Mouse (Mus musculus) spleen, adult 2 months (tissue): ENCODE results near the gene Rhox4f. TPM values are rescaled to one million over a fixed set of nuclear protein-coding genes. Genes with fewer than 3 reads are reported as not detected.
"Not testable (repeated sequence)": the region's sequence is repeated elsewhere in the genome, so short reads cannot be mapped to it uniquely, and the experiment has no call there.

ENCODE experiments used
- DNase-seq, 2 experiments: peaks; one replicate each; pipeline versions ENCODE4 v3.0.0 to v3.0.0-alpha.2; 2012 to 2021; ENCODE audit warnings: low spot score in 2 of 2, low read depth in 1 of 2
- H3K27ac ChIP-seq: fragments of 200-500 bp; 2 replicates; pipeline ENCODE4 v1.5.1; 2012; ENCODE audit warnings: low read length, inconsistent platforms; ENCODE audit not compliant: insufficient read depth
- H3K27me3 ChIP-seq: fragments of 200-500 bp; 2 replicates; pipeline ENCODE4 v1.6.1; 2012; ENCODE audit warnings: mild to moderate bottlenecking, moderate library complexity, low read length, inconsistent platforms; ENCODE audit not compliant: control insufficient read depth, insufficient read depth
- H3K36me3 ChIP-seq: fragments of 200-500 bp; 2 replicates; pipeline ENCODE4 v1.6.1; 2012; ENCODE audit warnings: mild to moderate bottlenecking, low read length, inconsistent platforms; ENCODE audit not compliant: control insufficient read depth, insufficient read depth
- H3K4me1 ChIP-seq: fragments of 200-500 bp; 2 replicates; pipeline ENCODE4 v1.6.1; 2011; ENCODE audit warnings: inconsistent platforms; ENCODE audit not compliant: control insufficient read depth, insufficient read depth, insufficient read length
- H3K4me3 ChIP-seq: fragments of 200-500 bp; 2 replicates; pipeline ENCODE4 v1.5.1; 2011; ENCODE audit warnings: mild to moderate bottlenecking, inconsistent platforms; ENCODE audit not compliant: insufficient read depth, insufficient read length; ENCODE audit errors: extremely low read depth
- WGBS: fragments of 180-500 bp; shearing (Covaris S2); methylation state at CpG from one replicate; pipeline ENCODE4 v1.1.7; 2018; 5-methylcytosine and 5-hydroxymethylcytosine counted together
- polyA plus RNA-seq: library from polyadenylated mRNA; depleted of rRNA; stranded (reverse); fragments of >200 nt; gene quantifications from 2 replicates; pipeline ENCODE4 v1.2.3, GENCODE M21; 2012; rRNA removed

Rhox4f gene
- not detected in 2 replicates for polyA plus RNA-seq

DNA sequence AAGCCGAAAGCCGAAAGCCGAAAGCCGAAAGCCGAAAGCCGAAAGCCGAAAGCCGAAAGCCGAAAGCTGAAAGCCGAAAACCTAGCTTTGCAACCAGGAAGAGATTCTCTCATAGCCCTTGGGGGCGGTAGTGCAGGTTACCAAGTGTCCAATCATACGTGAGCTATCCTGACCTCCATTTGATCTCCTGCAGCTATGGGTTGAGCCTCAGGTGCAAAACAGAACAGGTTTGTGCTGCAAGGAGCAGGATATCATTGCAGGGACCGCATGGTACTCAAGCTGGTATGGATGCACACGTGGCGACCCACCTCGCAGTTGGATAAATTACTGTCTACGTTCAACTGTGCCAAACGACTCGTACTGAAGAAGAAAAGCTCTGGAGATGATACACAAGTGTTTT lies at the start of gene Rhox4f:
TSS of gene Rhox4f (minus strand) at position 101 of the 400 bp plus-strand sequence.
- H3K4me3 ChIP-seq, H3K4me1 ChIP-seq, H3K27ac ChIP-seq, H3K27me3 ChIP-seq, H3K36me3 ChIP-seq, DNase-seq: not testable (repeated sequence)
- 94% methylated on average over 18 of the region's 19 CpGs for WGBS

DNA sequence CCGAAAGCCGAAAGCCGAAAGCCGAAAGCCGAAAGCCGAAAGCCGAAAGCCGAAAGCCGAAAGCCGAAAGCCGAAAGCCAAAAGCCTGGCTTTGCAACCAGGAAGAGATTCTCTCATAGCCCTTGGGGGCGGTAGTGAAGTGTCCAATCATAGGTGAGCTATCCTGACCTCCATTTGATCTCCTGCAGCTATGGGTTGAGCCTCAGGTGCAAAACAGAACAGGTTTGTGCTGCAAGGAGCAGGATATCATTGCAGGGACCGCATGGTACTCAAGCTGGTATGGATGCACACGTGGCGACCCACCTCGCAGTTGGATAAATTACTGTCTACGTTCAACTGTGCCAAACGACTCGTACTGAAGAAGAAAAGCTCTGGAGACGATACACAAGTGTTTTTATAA lies 43.7 kb upstream of the Rhox4f start, which contains the start of gene Rhox4g:
TSS of gene Rhox4g (minus strand) at position 101 of the 400 bp plus-strand sequence.
- H3K36me3 ChIP-seq, DNase-seq, H3K4me3 ChIP-seq, H3K27ac ChIP-seq, H3K27me3 ChIP-seq, H3K4me1 ChIP-seq: not testable (repeated sequence)
- 93% methylated on average over 19 of the region's 20 CpGs for WGBS

DNA sequence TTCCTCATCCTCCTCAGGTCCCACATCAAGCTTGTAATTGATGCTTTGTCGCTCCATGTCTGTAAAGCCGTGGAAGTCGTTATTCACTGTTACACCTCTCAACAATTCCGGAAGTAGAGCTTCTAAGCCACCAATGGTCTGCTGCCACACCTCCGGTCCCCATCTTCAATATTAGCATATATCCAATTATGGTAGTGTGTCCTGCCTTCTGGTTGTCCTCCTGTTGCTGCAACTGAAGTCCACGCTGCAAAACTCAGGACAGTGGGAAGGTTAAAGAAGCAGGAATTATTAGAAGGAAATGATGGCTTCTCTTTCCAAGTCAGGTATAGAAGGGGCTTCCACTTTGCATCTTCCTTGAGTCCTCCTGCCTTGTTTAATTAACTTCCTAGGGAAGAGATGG lies 35.9 kb upstream of the Rhox4f start, which contains the start of gene Rhox2g:
TSS of gene Rhox2g (minus strand) at position 101 of the 400 bp plus-strand sequence.
- WGBS, result 86% methylated on average over 6 of the region's 6 CpGs
- not testable (repeated sequence) for H3K4me3 ChIP-seq, H3K4me1 ChIP-seq, H3K36me3 ChIP-seq, H3K27ac ChIP-seq, DNase-seq, H3K27me3 ChIP-seq

DNA sequence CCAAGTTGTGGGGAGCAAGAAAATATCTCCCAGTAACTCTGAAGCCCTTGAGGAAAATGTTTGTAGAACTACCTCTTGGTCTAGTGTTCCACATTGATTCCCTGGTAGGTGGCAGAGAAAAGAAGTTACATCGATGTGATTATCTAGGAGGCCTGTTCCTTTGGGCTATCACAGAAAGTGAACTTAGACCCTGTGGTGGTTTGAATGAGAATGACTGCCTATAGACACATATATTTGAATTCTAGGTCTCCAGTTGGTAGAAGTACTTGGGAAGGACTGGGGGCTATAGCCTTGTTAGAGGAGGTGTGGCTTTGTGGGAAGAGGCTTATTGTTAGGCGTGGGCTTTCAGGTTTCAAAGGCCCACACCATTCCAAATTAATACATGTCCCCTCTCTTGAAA lies 21.0 kb upstream of the Rhox4f start, which contains the start of gene Rhox3g:
TSS of gene Rhox3g (minus strand) at position 101 of the 400 bp plus-strand sequence.
- not testable (repeated sequence) for H3K27me3 ChIP-seq, H3K4me3 ChIP-seq, H3K27ac ChIP-seq, H3K4me1 ChIP-seq, DNase-seq, H3K36me3 ChIP-seq
- WGBS, result 92% methylated on average over 2 of the region's 2 CpGs

DNA sequence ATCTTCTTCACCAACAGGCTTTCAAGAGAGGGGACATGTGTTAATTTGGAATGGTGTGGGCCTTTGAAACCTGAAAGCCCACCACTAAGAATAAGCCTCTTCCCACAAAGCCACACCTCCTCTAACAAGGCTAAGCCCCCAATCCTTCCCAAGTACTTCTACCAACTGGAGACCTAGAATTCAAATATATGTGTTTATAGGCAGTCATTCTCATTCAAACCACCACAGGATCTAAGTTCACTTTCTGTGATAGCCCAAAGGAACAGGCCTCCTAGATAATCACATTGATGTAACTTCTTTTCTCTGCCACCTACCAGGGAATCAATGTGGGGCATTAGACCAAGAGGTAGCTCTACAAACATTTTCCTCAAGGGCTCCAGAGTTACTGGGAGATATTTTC lies 26.8 kb downstream of the Rhox4f start, which contains the start of gene Rhox3f:
TSS of gene Rhox3f (plus strand) at position 301 of the 400 bp plus-strand sequence.
- H3K4me1 ChIP-seq, H3K36me3 ChIP-seq, DNase-seq, H3K4me3 ChIP-seq, H3K27ac ChIP-seq, H3K27me3 ChIP-seq: not testable (repeated sequence)

DNA sequence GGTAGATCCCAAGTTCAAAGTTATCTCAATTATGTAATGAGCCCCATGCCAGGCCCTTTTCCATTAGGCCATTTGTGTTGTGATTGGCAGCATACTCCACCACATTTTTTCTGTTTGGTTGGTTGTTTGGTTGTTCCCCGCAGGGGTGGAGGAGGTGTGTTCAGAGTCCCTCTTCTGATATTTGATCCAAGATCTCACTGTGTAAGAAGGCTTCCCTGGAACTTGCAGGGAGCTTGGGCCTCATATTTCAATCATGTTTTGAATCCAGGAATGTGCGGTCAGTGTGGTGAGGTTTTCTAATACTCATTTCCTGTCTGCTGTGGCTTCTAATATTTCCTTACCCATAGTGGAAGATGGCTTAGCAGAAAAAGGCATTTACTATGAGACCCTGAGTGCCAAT lies 34.9 kb downstream of the Rhox4f start:
- not testable (repeated sequence) for H3K27me3 ChIP-seq, H3K4me3 ChIP-seq, H3K4me1 ChIP-seq, H3K36me3 ChIP-seq, DNase-seq, H3K27ac ChIP-seq
- WGBS, result 58% methylated on average over 2 of the region's 2 CpGs

- not testable (repeated sequence) for H3K36me3 ChIP-seq, DNase-seq, H3K27ac ChIP-seq, H3K27me3 ChIP-seq, H3K4me1 ChIP-seq, H3K4me3 ChIP-seq
- 90% methylated on average over 8 of the region's 8 CpGs for WGBS
Observed at GRCm38 (mm10) chrX:37571105-37571504, 36.4 kb downstream of the Rhox4f start, which contains the start of gene Rhox2f. Rhox2f (plus strand) TSS chrX:37571405.

DNA sequence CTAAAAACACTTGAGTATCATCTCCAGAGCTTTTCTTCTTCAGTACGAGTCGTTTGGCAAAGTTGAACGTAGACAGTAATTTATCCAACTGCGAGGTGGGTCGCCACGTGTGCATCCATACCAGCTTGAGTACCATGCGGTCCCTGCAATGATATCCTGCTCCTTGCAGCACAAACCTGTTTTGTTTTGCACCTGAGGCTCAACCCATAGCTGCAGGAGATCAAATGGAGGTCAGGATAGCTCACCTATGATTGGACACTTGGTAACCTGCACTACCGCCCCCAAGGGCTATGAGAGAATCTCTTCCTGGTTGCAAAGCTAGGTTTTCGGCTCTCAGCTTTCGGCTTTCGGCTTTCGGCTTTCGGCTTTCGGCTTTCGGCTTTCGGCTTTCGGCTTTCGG lies 50.4 kb downstream of the Rhox4f start, which contains the start of gene Rhox4e:
TSS of gene Rhox4e (plus strand) at position 301 of the 400 bp plus-strand sequence.
- WGBS, result 91% methylated on average over 10 of the region's 18 CpGs
- DNase-seq, H3K27me3 ChIP-seq, H3K36me3 ChIP-seq, H3K4me3 ChIP-seq, H3K4me1 ChIP-seq, H3K27ac ChIP-seq: not testable (repeated sequence)

Other genes with a start within 250 kb of the Rhox4f start
- gene Rhox3a2, start 227.7 kb downstream of the Rhox4f start, polyA plus RNA-seq, result not detected in 2 replicates
- not detected in 2 replicates for gene Rhox4a2, start 216.9 kb downstream of the Rhox4f start, polyA plus RNA-seq
- not detected in 2 replicates for gene Rhox2b, start 195.6 kb downstream of the Rhox4f start, polyA plus RNA-seq
- not detected in 2 replicates for gene Rhox4b, start 175.2 kb downstream of the Rhox4f start, polyA plus RNA-seq
- gene Rhox2c, start 154.0 kb downstream of the Rhox4f start, polyA plus RNA-seq, result not detected in 2 replicates
- not detected in 2 replicates for gene Rhox3c, start 149.1 kb downstream of the Rhox4f start, polyA plus RNA-seq
- gene Rhox4c, start 127.4 kb downstream of the Rhox4f start, polyA plus RNA-seq, result not detected in 2 replicates
- not detected in 2 replicates for gene Rhox2d, start 114.3 kb downstream of the Rhox4f start, polyA plus RNA-seq
- not detected in 2 replicates for gene Rhox4d, start 93.3 kb downstream of the Rhox4f start, polyA plus RNA-seq
- gene Rhox2e, start 77.3 kb downstream of the Rhox4f start, polyA plus RNA-seq, result not detected in 2 replicates
- not detected in 2 replicates for gene Rhox3e, start 65.7 kb downstream of the Rhox4f start, polyA plus RNA-seq
- gene Rhox4e, start 50.3 kb downstream of the Rhox4f start, polyA plus RNA-seq, result not detected in 2 replicates
- gene Rhox2f, start 36.3 kb downstream of the Rhox4f start, polyA plus RNA-seq, result not detected in 2 replicates
- not detected in 2 replicates for gene Rhox3f, start 26.7 kb downstream of the Rhox4f start, polyA plus RNA-seq
- gene Rhox3g, start 20.9 kb upstream of the Rhox4f start, polyA plus RNA-seq, result not detected in 2 replicates
- not detected in 2 replicates for gene Rhox2g, start 35.8 kb upstream of the Rhox4f start, polyA plus RNA-seq
- not detected in 2 replicates for gene Rhox4g, start 43.6 kb upstream of the Rhox4f start, polyA plus RNA-seq
- gene Rhox3h, start 61.1 kb upstream of the Rhox4f start, polyA plus RNA-seq, result not detected in 2 replicates
- not detected in 2 replicates for gene Rhox2h, start 65.6 kb upstream of the Rhox4f start, polyA plus RNA-seq
- not detected in 2 replicates for gene Rhox5, start 197.1 kb upstream of the Rhox4f start, polyA plus RNA-seq
- not detected in 2 replicates for gene Rhox6, start 219.2 kb upstream of the Rhox4f start, polyA plus RNA-seq
- not detected in 2 replicates for gene Rhox7a, start 224.0 kb upstream of the Rhox4f start, polyA plus RNA-seq